Mouse (Mus musculus): ENCODE measurements around the gene Zbtb40. TPM values are rescaled to one million over a fixed set of nuclear protein-coding genes. Genes with fewer than 3 reads are reported as not detected.
A peak's percentile ranks its signal among the peaks of the same experiment; 100 is the strongest.

Zbtb40 gene
- polyA plus RNA-seq (2016; fragmentation: Nextera tagmentation; extraction: Ambion mirVana): 6.6 and 8.3 TPM in 2 replicates

DNA sequence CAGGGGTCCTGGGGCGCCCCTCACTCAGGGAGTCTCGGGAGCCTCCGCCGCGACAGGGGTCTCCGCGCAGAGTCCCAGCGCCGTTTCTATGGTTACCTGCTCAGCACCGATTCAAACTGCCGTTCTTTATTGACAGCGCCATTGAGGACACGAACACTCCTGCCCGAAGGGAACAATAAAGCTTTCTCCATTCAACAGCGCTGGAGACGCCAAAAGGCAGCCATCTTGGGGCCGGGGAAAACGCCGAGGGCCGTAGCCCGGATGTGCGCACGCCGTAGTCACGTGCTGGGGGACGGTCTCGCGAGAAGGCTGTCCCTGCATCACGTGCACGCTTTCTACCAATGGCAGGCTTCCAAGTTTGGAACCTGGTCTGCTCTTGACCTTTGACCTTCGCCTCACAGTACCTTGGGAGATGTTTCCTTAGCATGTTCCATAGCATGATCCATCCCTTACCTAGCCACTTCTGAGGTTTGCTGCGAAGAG is at the start of gene Zbtb40:
Zbtb40 (minus strand) TSS at position 252 of the 483 bp plus-strand sequence.
- peak; percentile 96 for ATAC-seq (ENCODE audit: low FRiP score)
- 1% methylated on average over 32 of the region's 32 CpGs for WGBS
- H3K4me1 ChIP-seq: peaks cover 17% of the 10 kb centered on the region

DNA sequence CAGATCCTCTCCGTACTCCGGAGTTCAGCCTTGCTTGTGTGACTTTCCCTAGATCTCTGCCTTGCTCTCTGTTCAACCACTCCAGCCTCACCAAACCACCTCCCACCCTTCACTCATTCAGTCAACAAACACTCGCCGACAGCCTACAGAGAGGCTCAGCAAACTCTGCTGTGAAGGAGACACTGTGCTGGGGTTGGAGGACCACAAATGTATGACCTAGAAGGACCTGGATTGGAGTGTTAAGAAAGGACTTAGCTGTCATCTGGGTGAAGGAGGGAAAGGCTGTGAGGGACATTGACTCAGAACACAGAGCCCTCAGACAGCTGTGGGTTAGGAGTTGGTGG is 49.4 kb upstream of the Zbtb40 start:
- 79% methylated on average over 4 of the region's 4 CpGs for WGBS
- Histone ChIP-seq H3K4me3 (replicated peaks) (no peak overlapping the region), H3K4me2 (no peak overlapping the region), H3K9ac (no peak overlapping the region), H3K4me1 (no peaks in the 10 kb centered on the region), H3K9me3 (no peaks in the 10 kb centered on the region), H3K27me3 (peaks cover 5% of the 10 kb centered on the region; the same call in 1 of the 2 replicates), H3K36me3 (replicated peaks) (no peaks in the 10 kb centered on the region), H3K27ac (no peak overlapping the region)
- ATAC-seq (ENCODE audit: low FRiP score): no peak

More for the DNA sequence above, at the start of gene Zbtb40:
- H3K4me2 ChIP-seq: peak within 1 kb of the TSS; percentile 77
- no peaks in the 10 kb centered on the region for H3K9me3 ChIP-seq
- no peaks in the 10 kb centered on the region for H3K36me3 ChIP-seq (replicated peaks)
- H3K27me3 ChIP-seq: peaks cover 43% of the 10 kb centered on the region
- H3K4me3 ChIP-seq (replicated peaks): peak within 1 kb of the TSS; percentile 85
- H3K9ac ChIP-seq: peak within 1 kb of the TSS; percentile 75
- peak within 1 kb of the TSS; percentile 85 for H3K27ac ChIP-seq

DNA sequence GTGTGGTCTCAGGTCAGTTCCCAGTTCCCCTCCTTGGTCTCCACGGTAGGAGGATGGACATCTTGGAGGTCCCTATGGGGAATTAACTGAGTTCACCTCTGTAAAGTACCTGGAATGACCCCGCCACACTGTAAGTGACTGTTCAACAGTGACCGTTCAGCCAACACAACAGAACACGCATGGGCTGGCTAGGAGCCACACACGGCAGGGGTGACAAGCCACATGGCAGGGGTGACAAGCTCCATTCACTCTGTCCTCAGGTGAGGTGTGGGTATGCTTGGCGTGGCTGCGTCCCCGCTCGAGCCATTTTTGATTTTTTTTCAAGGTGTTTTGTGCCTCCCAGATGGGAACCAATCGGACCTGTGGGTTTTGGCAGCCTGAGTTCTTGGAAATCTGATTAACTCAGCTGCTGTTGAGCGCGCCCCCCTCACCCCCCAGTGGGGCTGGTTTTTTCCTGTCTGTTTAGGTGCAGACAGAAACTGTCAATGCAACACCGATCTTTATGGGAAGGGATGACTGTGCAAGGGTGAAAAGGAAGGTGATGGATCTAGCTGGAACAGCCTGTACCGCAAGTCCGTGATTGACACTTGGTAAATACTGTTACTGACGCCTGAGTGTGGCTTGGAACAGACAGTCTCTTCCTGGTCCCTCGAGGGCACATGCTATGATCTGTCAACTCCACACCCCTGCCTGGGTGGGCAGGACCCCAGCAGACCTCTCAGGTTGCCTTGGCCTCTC is 48.8 kb upstream of the Zbtb40 start:
- WGBS: 87% methylated on average over 17 of the region's 17 CpGs
- Histone ChIP-seq H3K36me3 (replicated peaks) (no peaks in the 10 kb centered on the region), H3K4me3 (replicated peaks) (no peak overlapping the region), H3K27me3 (peaks cover 5% of the 10 kb centered on the region; the same call in 1 of the 2 replicates), H3K4me2 (no peak overlapping the region), H3K9me3 (no peaks in the 10 kb centered on the region), H3K27ac (no peak overlapping the region), H3K9ac (no peak overlapping the region), H3K4me1 (no peaks in the 10 kb centered on the region)
- no peak for ATAC-seq (ENCODE audit: low FRiP score)

DNA sequence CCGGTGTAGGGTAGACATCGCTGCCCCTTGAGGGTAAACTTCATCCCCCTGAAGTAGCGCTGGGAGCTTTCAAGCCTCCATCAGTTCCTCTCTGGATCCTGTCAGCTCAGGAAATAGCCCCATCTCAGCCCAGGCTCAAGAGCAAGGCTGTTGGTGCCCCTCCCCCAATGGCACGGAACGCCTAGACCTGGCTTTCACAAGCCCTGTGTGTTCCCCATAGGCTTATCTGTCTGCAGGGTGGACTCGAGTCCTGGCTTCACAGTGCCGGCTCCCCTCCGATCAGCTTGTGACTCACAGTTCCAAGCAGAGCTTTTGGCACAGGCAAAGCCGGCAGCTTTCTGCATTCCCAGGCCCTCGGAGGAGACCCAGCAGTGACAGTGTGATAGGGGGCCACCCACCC is 47.8 kb upstream of the Zbtb40 start:
- 67% methylated on average over 10 of the region's 10 CpGs for WGBS
- H3K9me3 ChIP-seq: no peaks in the 10 kb centered on the region
- no peak for ATAC-seq (ENCODE audit: low FRiP score)

DNA sequence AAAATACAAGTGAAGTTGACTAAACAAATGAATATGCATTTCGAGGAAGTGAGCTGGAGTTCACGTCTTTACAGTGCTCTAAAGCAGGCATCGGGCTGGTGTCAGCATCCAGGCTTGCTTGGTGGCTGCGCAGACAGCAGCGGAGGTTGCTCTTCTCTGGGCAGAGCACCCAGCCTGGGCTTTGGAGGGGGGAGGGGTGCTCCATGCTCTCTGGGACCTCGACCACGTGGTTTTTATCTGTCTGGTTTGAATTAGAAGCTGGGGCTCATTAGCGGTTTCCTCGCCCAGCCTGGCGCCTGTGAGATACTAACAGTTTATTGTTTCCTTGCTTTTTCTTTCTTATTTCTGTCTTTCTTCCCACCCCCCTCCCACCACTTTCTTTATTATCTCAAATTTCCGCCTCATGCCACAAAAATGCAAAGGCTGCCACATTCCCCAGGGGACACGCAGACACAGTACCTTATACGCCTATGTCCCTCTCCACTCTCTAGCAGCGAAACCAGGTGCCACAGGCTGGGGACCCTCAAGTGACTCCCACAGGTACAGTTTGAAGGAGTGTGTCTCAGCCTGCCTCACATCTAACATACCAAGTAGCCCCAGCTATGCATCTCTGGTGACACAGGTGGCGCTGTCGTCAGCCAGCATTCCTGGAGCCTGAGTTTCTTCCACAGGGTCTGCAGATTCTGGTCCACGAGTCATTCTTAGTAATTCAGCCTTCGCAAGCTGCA is 36.6 kb upstream of the Zbtb40 start:
- H3K4me2 ChIP-seq: no peak overlapping the region
- WGBS: 44% methylated on average over 18 of the region's 18 CpGs
- no peaks in the 10 kb centered on the region for H3K9me3 ChIP-seq
- no peak overlapping the region for H3K9ac ChIP-seq
- no peaks in the 10 kb centered on the region for H3K36me3 ChIP-seq (replicated peaks)
- peaks cover 4% of the 10 kb centered on the region; the same call in 1 of the 2 replicates for H3K4me1 ChIP-seq
- no peak overlapping the region for H3K27ac ChIP-seq
- no peak overlapping the region for H3K4me3 ChIP-seq (replicated peaks)
- no peak for ATAC-seq (ENCODE audit: low FRiP score)
- no peaks in the 10 kb centered on the region for H3K27me3 ChIP-seq

More for the DNA sequence above, 47.8 kb upstream of the Zbtb40 start:
- Histone ChIP-seq H3K4me1 (no peaks in the 10 kb centered on the region), H3K9ac (no peak overlapping the region), H3K4me2 (no peak overlapping the region), H3K27ac (no peak overlapping the region), H3K36me3 (replicated peaks) (no peaks in the 10 kb centered on the region), H3K27me3 (peaks cover 5% of the 10 kb centered on the region; the same call in 1 of the 2 replicates), H3K4me3 (replicated peaks) (no peak overlapping the region)

DNA sequence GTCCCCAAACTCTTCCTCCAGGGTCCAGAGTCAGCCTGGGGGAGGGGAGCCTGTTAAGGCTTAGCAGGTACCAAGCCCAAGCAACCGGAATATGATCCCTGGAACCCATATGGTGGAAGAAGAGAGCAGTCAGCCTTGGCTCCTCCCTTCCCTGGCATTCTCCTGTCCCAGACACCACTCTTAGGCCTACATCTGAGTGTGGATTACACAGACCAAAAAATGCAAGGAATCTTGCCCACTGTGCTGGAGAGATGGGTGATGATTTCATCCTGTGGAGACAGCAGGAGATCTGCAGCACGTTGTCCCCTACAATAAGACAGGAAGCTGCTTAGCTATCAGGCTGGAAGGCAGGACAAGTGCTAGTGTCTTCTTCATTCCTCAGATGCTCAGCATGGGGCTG is 34.3 kb upstream of the Zbtb40 start:
- no peaks in the 10 kb centered on the region for H3K9me3 ChIP-seq
- H3K36me3 ChIP-seq (replicated peaks): no peaks in the 10 kb centered on the region
- peaks cover 4% of the 10 kb centered on the region; the same call in 1 of the 2 replicates for H3K4me1 ChIP-seq
- H3K27ac ChIP-seq: no peak overlapping the region
- H3K4me3 ChIP-seq (replicated peaks): no peak overlapping the region
- no peak for ATAC-seq (ENCODE audit: low FRiP score)
- 63% methylated on average over 2 of the region's 2 CpGs for WGBS
- H3K27me3 ChIP-seq: no peaks in the 10 kb centered on the region
- H3K4me2 ChIP-seq: no peak overlapping the region
- no peak overlapping the region for H3K9ac ChIP-seq

DNA sequence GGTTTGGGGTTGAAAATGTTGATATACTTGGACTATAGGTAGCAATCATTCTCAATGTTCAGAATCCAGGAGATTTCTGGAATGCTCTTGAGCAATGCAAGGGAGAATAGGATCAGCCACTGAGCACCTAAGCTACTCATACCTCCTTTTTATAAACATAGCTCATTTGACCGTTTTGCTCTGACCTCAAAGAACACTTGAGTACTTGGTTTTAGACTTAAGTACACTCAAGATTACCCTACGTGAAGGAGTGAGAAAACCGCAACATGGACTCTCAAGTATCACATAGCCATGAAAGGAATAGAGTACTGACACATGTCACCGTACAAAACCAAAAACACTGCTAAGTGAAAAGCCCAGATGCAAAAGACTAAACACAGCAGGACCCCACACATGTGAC is 32.8 kb upstream of the Zbtb40 start:
- Histone ChIP-seq H3K4me1 (peaks cover 4% of the 10 kb centered on the region; the same call in 1 of the 2 replicates), H3K4me3 (replicated peaks) (no peak overlapping the region), H3K27me3 (peaks cover 5% of the 10 kb centered on the region; the same call in 1 of the 2 replicates), H3K36me3 (replicated peaks) (no peaks in the 10 kb centered on the region), H3K9ac (no peak overlapping the region), H3K9me3 (no peaks in the 10 kb centered on the region), H3K27ac (no peak overlapping the region), H3K4me2 (no peak overlapping the region)
- no peak for ATAC-seq (ENCODE audit: low FRiP score)
- WGBS: 88% methylated on average over 4 of the region's 4 CpGs

DNA sequence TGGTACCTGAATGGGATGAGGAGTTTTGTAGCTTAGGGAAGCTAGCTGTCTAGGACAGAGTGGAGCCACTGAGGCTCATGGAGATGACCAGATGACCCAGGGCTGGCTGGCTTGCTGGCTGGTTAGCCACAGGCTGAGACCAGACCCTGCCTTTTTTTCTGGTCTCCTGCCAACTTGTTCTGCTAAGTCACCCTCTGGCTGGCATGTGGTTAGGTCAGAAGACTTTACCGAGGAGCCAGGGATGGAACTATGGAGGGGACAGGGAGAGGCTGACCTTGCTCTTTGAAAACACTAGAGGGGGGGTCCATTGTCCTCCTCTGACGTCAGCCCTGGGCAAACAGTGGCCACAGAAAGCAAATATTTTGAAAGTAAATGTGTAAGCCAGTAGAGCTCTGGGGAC is 28.6 kb upstream of the Zbtb40 start:
- Histone ChIP-seq H3K36me3 (replicated peaks) (no peaks in the 10 kb centered on the region), H3K4me2 (no peak overlapping the region), H3K4me1 (no peaks in the 10 kb centered on the region), H3K27ac (no peak overlapping the region), H3K9me3 (no peaks in the 10 kb centered on the region), H3K4me3 (replicated peaks) (no peak overlapping the region), H3K27me3 (peaks cover 8% of the 10 kb centered on the region), H3K9ac (no peak overlapping the region)
- ATAC-seq (ENCODE audit: low FRiP score): no peak
- 56% methylated on average over 2 of the region's 2 CpGs for WGBS

DNA sequence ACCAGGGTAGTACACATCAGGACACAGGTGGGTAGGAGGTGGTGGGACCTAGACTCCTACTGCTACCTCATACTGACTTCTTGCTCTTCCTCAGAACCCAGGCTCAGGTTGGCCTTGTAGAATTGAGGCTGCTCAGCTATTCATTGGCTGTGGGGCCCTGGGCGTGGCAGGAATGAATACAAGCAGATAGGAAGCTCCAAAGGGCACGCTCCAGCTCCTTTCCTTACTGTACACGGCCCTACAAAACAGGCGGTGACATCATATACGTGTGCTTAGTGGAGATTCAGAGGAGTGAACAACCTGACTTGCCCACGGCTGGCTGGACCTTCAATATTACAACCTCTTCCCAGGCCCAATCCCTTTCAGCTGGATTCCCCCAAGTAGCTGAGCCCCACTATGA is 22.6 kb upstream of the Zbtb40 start:
- no peak overlapping the region for H3K9ac ChIP-seq
- 83% methylated on average over 6 of the region's 6 CpGs for WGBS
- ATAC-seq (ENCODE audit: low FRiP score): no peak
- H3K27me3 ChIP-seq: peaks cover 8% of the 10 kb centered on the region; the same call in 1 of the 2 replicates
- H3K36me3 ChIP-seq (replicated peaks): no peaks in the 10 kb centered on the region
- H3K9me3 ChIP-seq: no peaks in the 10 kb centered on the region
- peaks cover 12% of the 10 kb centered on the region for H3K4me1 ChIP-seq
- H3K27ac ChIP-seq: no peak overlapping the region
- H3K4me3 ChIP-seq (replicated peaks): no peak overlapping the region
- H3K4me2 ChIP-seq: no peak overlapping the region

DNA sequence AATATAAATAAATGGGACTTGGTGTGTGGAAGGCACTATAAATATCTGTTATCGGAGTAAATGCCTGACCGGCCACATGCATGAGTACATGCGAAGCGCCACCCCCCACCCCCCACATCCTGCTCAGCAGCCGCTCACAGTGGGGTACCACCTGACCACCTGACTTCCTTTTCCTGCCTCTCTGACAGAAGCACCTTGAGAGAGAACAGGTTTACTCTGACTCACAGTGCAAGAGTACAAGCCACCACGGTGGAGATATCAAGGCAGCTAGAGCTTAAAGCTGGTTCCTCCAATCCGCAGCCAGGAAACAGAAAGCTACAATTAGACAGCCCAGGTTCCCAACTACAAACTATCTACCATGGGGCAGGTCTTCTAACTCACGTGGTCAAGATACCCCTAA is 19.9 kb upstream of the Zbtb40 start:
- Histone ChIP-seq H3K4me1 (peaks cover 12% of the 10 kb centered on the region), H3K36me3 (replicated peaks) (no peaks in the 10 kb centered on the region), H3K27me3 (peaks cover 9% of the 10 kb centered on the region), H3K9ac (no peak overlapping the region), H3K9me3 (no peaks in the 10 kb centered on the region), H3K4me2 (no peak overlapping the region), H3K4me3 (replicated peaks) (no peak overlapping the region), H3K27ac (no peak overlapping the region)
- ATAC-seq (ENCODE audit: low FRiP score): no peak
- 45% methylated on average over 8 of the region's 8 CpGs for WGBS

DNA sequence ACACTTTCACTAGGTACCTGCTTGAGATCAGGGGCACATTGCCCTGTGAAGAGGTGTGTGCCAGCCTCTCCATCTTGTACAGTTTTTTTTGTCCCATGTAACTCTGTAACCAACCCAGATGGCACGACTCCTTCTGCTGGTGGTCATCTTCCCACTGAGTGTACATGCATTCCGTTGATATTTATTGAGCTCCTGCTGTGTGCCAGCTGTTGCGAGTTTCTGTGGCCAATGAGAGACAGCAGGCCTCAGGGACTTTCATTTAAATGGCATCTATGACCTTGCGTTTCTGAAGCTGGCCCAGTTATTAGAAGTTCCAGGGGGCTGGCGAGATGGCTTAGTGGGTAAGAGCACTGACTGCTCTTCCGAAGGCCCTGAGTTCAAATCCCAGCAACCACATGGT is 17.2 kb upstream of the Zbtb40 start:
- Histone ChIP-seq H3K4me1 (peaks cover 12% of the 10 kb centered on the region), H3K4me3 (replicated peaks) (no peak overlapping the region), H3K9me3 (no peaks in the 10 kb centered on the region), H3K4me2 (no peak overlapping the region), H3K27me3 (peaks cover 7% of the 10 kb centered on the region), H3K36me3 (replicated peaks) (no peaks in the 10 kb centered on the region), H3K9ac (no peak overlapping the region), H3K27ac (no peak overlapping the region)
- no peak for ATAC-seq (ENCODE audit: low FRiP score)
- 80% methylated on average over 6 of the region's 6 CpGs for WGBS

DNA sequence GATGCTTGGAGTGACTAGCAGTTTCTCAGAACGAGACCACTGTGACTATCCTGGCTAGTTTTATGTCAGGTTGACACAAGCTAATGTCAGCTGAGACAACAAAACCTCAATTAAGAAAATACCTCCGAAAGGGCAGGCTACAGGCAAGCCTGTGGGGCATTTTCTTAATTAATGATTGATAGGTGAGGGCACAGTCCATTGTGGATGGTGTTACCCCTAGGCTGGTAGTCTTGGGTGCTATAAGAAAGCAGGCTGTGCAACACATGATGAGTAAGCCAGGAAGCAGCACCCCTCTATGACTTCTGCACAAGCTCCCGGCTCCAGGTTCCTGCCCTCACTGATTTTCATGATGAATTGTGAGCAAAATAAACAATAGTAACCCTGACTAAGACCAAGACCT is 6.3 kb upstream of the Zbtb40 start:
- no peak overlapping the region for H3K9ac ChIP-seq
- H3K9me3 ChIP-seq: no peaks in the 10 kb centered on the region
- no peaks in the 10 kb centered on the region for H3K36me3 ChIP-seq (replicated peaks)
- WGBS: 74% methylated on average over 3 of the region's 3 CpGs
- no peak overlapping the region for H3K27ac ChIP-seq
- no peak overlapping the region for H3K4me2 ChIP-seq
- H3K27me3 ChIP-seq: peaks cover 60% of the 10 kb centered on the region
- H3K4me1 ChIP-seq: no peaks in the 10 kb centered on the region
- no peak overlapping the region for H3K4me3 ChIP-seq (replicated peaks)
- no peak for ATAC-seq (ENCODE audit: low FRiP score)

Measured in forebrain, embryonic 12.5 days (tissue).